Mouse (Mus musculus): Measurements from ENCODE around the gene Ceacam18. TPM values are rescaled to one million over a fixed set of nuclear protein-coding genes. Genes with fewer than 3 reads are reported as not detected.
"Not testable (repeated sequence)": the region's sequence is repeated elsewhere in the genome, so short reads cannot be mapped to it uniquely, and the experiment has no call there.

Ceacam18 gene
- polyA plus RNA-seq, 1 experiment from 2014 or later: not detected

DNA sequence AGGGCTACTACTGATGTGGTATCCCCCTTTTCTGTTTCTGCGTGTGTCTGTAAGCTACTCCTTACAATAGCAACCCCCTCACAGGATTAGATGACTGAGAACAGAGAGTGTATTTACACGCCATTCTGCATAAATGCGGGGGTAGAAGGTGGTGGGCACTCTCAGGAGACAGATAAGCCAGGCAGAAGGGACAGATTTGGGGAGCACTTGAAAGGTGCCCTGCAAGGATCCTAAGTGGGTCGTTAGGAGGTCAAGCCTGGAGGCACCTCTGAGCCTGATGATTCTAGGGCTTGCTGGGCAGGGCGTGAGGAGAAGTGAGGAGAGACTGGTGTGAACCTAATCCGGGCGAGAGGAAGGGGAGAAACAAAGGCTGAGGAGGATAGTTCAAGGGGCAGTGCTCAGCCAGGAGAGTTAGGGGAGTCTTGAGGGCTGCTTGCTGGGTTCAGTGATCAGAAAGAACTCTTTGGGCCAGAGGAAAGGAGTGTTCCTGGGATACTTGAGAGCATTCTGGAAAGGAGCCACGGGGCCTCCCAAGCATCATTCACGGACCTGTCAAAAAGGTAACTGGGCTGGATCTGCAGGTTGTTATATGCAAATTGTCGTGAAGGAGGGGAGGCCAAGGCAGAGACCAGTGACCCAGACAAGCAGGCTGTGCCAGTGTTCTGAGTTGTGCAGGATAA is 38.2 kb downstream of the Ceacam18 start:
- 17% methylated on average over 10 of the region's 10 CpGs for WGBS
- peak overlapping the region; percentile 91 for H3K27ac ChIP-seq

DNA sequence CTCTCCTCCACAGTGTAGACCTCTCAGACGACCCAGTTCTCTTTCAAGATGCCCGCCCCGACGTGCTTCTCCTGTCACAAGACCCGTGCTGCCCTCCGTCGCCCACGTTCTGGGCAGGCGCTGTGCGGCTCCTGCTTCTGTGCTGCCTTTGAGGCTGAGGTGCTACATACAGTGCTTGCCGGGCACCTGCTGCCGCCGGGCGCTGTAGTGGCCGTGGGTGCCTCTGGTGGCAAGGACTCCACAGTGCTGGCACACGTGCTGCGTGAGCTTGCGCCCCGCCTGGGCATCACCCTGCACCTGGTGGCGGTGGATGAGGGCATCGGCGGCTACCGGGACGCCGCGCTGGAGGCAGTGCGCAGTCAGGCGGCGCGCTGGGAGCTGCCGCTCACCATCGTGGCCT is 40.6 kb downstream of the Ceacam18 start:
- Histone ChIP-seq H3K9me3 (no peaks in the 10 kb centered on the region), H3K4me3 (no peak overlapping the region), H3K27ac (no peak overlapping the region), H3K36me3 (peaks cover 38% of the 10 kb centered on the region), H3K27me3 (ENCODE audit: insufficient read depth, poor library complexity, severe bottlenecking) (no peaks in the 10 kb centered on the region), H3K4me1 (peaks cover 8% of the 10 kb centered on the region)
- 87% methylated on average over 32 of the region's 32 CpGs for WGBS
- no peak for DNase-seq (ENCODE audit: low spot score)

More for the DNA sequence above, 38.2 kb downstream of the Ceacam18 start:
- Histone ChIP-seq H3K36me3 (peaks cover 30% of the 10 kb centered on the region), H3K9me3 (no peaks in the 10 kb centered on the region), H3K27me3 (ENCODE audit: insufficient read depth, poor library complexity, severe bottlenecking) (no peaks in the 10 kb centered on the region), H3K4me1 (peaks cover 8% of the 10 kb centered on the region), H3K4me3 (peak overlapping the region; percentile 78)
- DNase-seq (ENCODE audit: low spot score): no peak

DNA sequence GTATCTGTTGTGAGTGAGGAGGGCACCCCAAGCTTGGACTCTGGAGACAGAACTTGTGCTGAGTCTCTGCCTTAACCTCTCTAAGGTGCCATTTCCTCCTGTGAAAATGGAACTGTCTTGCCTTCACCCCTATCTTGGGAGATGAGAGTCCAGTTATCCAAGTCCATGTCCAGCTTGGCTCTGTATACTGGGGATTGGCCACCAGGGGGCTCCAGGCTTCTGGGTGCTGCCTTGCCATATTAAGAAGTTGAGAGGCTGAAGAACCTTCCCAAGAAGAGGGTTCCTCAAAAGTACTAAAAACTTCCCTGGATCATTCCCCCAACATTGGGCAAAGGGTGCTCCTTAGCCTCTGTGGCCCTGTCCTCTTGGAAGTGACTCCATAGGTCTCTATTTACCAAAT is 44.0 kb downstream of the Ceacam18 start:
- Histone ChIP-seq H3K9me3 (no peaks in the 10 kb centered on the region), H3K36me3 (peaks cover 38% of the 10 kb centered on the region), H3K4me3 (no peak overlapping the region), H3K4me1 (no peaks in the 10 kb centered on the region), H3K27ac (no peak overlapping the region), H3K27me3 (ENCODE audit: insufficient read depth, poor library complexity, severe bottlenecking) (no peaks in the 10 kb centered on the region)
- no peak for DNase-seq (ENCODE audit: low spot score)

DNA sequence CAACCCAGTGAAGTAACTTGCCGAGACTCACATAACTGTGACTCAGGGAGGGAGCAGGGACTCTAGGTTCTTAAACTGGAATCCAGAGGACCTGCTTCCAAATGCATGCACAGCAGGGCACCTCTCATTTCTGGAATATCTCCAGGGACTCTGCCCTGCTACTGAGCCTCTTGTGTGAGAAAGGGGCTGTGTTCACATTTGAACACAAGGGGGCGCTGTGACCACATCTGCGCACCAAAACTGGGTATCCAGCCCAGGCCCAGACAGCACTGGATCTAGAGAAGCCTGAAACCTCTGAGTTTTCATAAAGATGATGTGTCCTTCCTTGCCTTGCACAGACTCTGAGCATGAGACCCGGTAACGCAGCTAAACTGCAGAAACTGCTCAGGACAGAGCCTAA is 46.5 kb downstream of the Ceacam18 start:
- DNase-seq (ENCODE audit: low spot score): no peak
- H3K4me1 ChIP-seq: no peaks in the 10 kb centered on the region
- no peak overlapping the region for H3K27ac ChIP-seq
- no peak overlapping the region for H3K4me3 ChIP-seq
- peaks cover 25% of the 10 kb centered on the region for H3K36me3 ChIP-seq
- 18% methylated on average over 5 of the region's 5 CpGs for WGBS
- no peaks in the 10 kb centered on the region for H3K9me3 ChIP-seq
- no peaks in the 10 kb centered on the region for H3K27me3 ChIP-seq (ENCODE audit: insufficient read depth, poor library complexity, severe bottlenecking)

DNA sequence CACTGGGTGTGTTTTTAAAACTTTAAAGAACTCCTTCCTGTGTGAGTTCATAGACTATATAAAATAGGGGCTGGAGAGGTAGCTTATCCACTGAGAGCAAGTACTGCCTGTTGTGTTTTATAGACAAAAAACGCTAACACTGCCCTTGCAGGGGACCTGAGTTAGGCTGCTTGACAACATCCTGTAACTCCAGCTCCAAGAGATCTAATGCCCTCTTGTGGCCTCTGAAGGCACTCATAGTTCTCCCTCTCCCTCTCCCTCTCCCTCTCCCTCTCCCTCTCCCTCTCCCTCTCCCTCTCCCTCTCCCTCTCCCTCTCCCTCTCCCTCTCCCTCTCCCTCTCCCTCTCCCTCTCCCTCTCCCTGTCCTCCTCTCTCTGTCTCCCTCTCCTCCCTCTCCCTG is 48.0 kb downstream of the Ceacam18 start:
- 29% methylated on average over 1 of the region's 1 CpGs for WGBS
- H3K9me3 ChIP-seq; H3K36me3 ChIP-seq; H3K4me3 ChIP-seq; H3K4me1 ChIP-seq; H3K27ac ChIP-seq; DNase-seq (ENCODE audit: low spot score); H3K27me3 ChIP-seq (ENCODE audit: insufficient read depth, poor library complexity, severe bottlenecking): not testable (repeated sequence)

DNA sequence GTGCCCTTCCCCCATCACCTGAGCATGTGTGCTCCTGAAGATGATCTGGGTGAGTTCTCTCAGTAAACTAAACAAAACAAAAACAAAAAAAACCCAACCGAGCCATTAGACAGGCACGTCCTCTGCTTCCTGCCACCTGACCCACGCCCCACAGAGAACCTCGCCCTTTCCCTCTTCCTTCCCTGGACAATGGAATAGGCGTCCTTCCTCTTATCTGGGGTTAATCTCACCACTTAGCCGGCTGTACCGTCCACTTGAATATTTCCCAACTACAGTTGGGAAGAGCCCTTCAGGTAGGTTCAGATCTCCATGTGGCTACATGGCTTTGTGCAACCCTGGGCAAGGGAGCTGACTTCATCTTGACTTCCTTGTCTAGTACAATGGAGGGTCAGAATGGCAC is 50.6 kb downstream of the Ceacam18 start:
- H3K36me3 ChIP-seq: no peaks in the 10 kb centered on the region
- no peak overlapping the region for H3K27ac ChIP-seq
- DNase-seq (ENCODE audit: low spot score): no peak
- no peaks in the 10 kb centered on the region for H3K4me1 ChIP-seq
- H3K9me3 ChIP-seq: no peaks in the 10 kb centered on the region
- 45% methylated on average over 7 of the region's 7 CpGs for WGBS
- no peak overlapping the region for H3K4me3 ChIP-seq
- H3K27me3 ChIP-seq (ENCODE audit: insufficient read depth, poor library complexity, severe bottlenecking): no peaks in the 10 kb centered on the region

DNA sequence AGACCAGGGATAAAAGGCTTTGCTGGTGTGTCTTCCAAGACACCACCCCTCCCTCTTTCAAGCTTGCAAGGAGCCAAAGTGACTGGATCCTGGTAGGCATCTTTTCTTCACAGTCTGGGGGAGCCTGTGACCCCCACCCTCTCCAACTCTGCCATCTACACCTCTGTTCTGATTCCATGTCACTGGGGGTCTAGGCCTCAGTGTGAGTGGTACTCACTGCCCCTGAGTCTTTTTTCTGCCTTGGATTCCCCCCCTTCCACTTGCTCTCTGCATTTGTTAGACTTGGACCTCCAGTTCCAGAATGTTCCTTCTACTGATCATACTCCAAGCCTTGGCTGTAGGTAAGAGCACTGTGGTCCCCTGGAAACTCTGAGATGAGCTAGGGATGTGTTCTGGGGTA is 55.6 kb downstream of the Ceacam18 start, which contains the start of gene Klk14:
Gene Klk14 (plus strand): TSS at position 301 of the 400 bp plus-strand sequence.
- no peaks in the 10 kb centered on the region for H3K36me3 ChIP-seq
- no peaks in the 10 kb centered on the region for H3K27me3 ChIP-seq (ENCODE audit: insufficient read depth, poor library complexity, severe bottlenecking)
- no peak within 1 kb of the TSS for H3K27ac ChIP-seq
- no peak within 1 kb of the TSS for H3K4me3 ChIP-seq
- H3K4me1 ChIP-seq: no peaks in the 10 kb centered on the region
- DNase-seq (ENCODE audit: low spot score): no peak
- no peaks in the 10 kb centered on the region for H3K9me3 ChIP-seq

Other genes starting within 250 kb of the Ceacam18 start
- gene Siglecg, start 226.5 kb upstream of the Ceacam18 start, polyA plus RNA-seq (2016; fragmentation: Nextera tagmentation; extraction: Ambion mirVana): not detected in 2 replicates
- not detected in 2 replicates for gene Lim2, start 207.0 kb upstream of the Ceacam18 start, polyA plus RNA-seq (2016; fragmentation: Nextera tagmentation; extraction: Ambion mirVana)
- not detected in 2 replicates for gene Nkg7, start 197.6 kb upstream of the Ceacam18 start, polyA plus RNA-seq (2016; fragmentation: Nextera tagmentation; extraction: Ambion mirVana)
- gene Cldnd2, start 193.9 kb upstream of the Ceacam18 start, polyA plus RNA-seq (2016; fragmentation: Nextera tagmentation; extraction: Ambion mirVana): not detected in 2 replicates
- gene Etfb, start 190.6 kb upstream of the Ceacam18 start, polyA plus RNA-seq (2016; fragmentation: Nextera tagmentation; extraction: Ambion mirVana): 505 and 580 TPM in 2 replicates
- not detected in 2 replicates for gene Gm45233, start 190.6 kb upstream of the Ceacam18 start, polyA plus RNA-seq (2016; fragmentation: Nextera tagmentation; extraction: Ambion mirVana)
- gene Vsig10l, start 171.6 kb upstream of the Ceacam18 start, polyA plus RNA-seq (2016; fragmentation: Nextera tagmentation; extraction: Ambion mirVana): 1.4 and 1.5 TPM in 2 replicates
- 0.20 TPM in 1 of 2 replicates, not detected in the other for gene Iglon5, start 144.6 kb upstream of the Ceacam18 start, polyA plus RNA-seq (2016; fragmentation: Nextera tagmentation; extraction: Ambion mirVana)
- gene 4931406B18Rik, start 128.8 kb upstream of the Ceacam18 start, polyA plus RNA-seq (2016; fragmentation: Nextera tagmentation; extraction: Ambion mirVana): not detected in 2 replicates
- 0.34 and 0.37 TPM in 2 replicates for gene Cd33, start 90.3 kb upstream of the Ceacam18 start, polyA plus RNA-seq (2016; fragmentation: Nextera tagmentation; extraction: Ambion mirVana)
- 1.4 and 2.1 TPM in 2 replicates for gene Zfp658, start 72.5 kb upstream of the Ceacam18 start, polyA plus RNA-seq (2016; fragmentation: Nextera tagmentation; extraction: Ambion mirVana)
- gene Zfp719, start 55.1 kb upstream of the Ceacam18 start, polyA plus RNA-seq (2016; fragmentation: Nextera tagmentation; extraction: Ambion mirVana): 9.7 and 10.0 TPM in 2 replicates
- 0.06 and 0.21 TPM in 2 replicates for gene Zfp819, start 27.5 kb upstream of the Ceacam18 start, polyA plus RNA-seq (2016; fragmentation: Nextera tagmentation; extraction: Ambion mirVana)
- gene Siglece, start 25.5 kb downstream of the Ceacam18 start, polyA plus RNA-seq (2016; fragmentation: Nextera tagmentation; extraction: Ambion mirVana): 0.70 TPM in 1 of 2 replicates, not detected in the other
- gene Ctu1, start 37.3 kb downstream of the Ceacam18 start, polyA plus RNA-seq (2016; fragmentation: Nextera tagmentation; extraction: Ambion mirVana): 9.0 and 12.0 TPM in 2 replicates
- not detected in 2 replicates for gene Klk14, start 55.7 kb downstream of the Ceacam18 start, polyA plus RNA-seq (2016; fragmentation: Nextera tagmentation; extraction: Ambion mirVana)
- 0.67 and 0.78 TPM in 2 replicates for gene Klk13, start 77.9 kb downstream of the Ceacam18 start, polyA plus RNA-seq (2016; fragmentation: Nextera tagmentation; extraction: Ambion mirVana)
- gene Klk12, start 134.2 kb downstream of the Ceacam18 start, polyA plus RNA-seq (2016; fragmentation: Nextera tagmentation; extraction: Ambion mirVana): not detected in 2 replicates
- not detected in 2 replicates for gene Klk11, start 139.9 kb downstream of the Ceacam18 start, polyA plus RNA-seq (2016; fragmentation: Nextera tagmentation; extraction: Ambion mirVana)
- gene Klk10, start 146.3 kb downstream of the Ceacam18 start, polyA plus RNA-seq (2016; fragmentation: Nextera tagmentation; extraction: Ambion mirVana): 0.20 and 0.28 TPM in 2 replicates
- not detected in 2 replicates for gene Klk9, start 157.2 kb downstream of the Ceacam18 start, polyA plus RNA-seq (2016; fragmentation: Nextera tagmentation; extraction: Ambion mirVana)
- gene Klk8, start 162.9 kb downstream of the Ceacam18 start, polyA plus RNA-seq (2016; fragmentation: Nextera tagmentation; extraction: Ambion mirVana): 25.2 and 28.5 TPM in 2 replicates
- not detected in 2 replicates for gene Klk7, start 176.6 kb downstream of the Ceacam18 start, polyA plus RNA-seq (2016; fragmentation: Nextera tagmentation; extraction: Ambion mirVana)
- gene Klk6, start 189.8 kb downstream of the Ceacam18 start, polyA plus RNA-seq (2016; fragmentation: Nextera tagmentation; extraction: Ambion mirVana): not detected in 2 replicates
- 0.14 TPM in 1 of 2 replicates, not detected in the other for gene Klk5, start 207.3 kb downstream of the Ceacam18 start, polyA plus RNA-seq (2016; fragmentation: Nextera tagmentation; extraction: Ambion mirVana)
- gene Klk4, start 246.5 kb downstream of the Ceacam18 start, polyA plus RNA-seq (2016; fragmentation: Nextera tagmentation; extraction: Ambion mirVana): 0.10 TPM in 1 of 2 replicates, not detected in the other